Mouse (Mus musculus) heart, postnatal 0 days (tissue): Measurements from ENCODE around the gene Scamp5.

Experiments
- CTCF ChIP-seq: IDR thresholded peaks from 2 replicates; pipeline ENCODE4 v1.5.1; 2016; ENCODE audit warnings: antibody characterized with exemption, control low read depth, low read depth
- EP300 ChIP-seq: IDR thresholded peaks from 2 replicates; pipeline ENCODE4 v1.6.1; 2016; ENCODE audit warnings: antibody characterized with exemption, low read depth

DNA sequence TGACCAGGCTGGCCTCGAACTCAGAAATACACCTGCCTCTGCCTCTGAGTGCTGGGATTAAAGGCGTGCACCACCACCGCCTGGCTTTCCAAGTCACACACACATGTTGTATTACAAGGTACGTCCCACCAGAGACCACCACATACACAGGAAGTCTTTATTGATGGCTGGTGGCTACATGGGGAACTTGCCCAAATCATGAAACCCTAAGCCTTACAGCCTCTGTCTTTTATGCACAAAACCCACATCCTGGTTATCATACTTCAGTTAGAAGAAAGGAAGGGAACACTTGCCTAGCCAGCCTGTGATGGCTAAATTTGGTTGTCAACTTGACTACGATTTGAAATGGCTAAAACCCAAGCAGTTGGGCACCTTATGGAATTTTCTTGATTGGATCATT, 63.8 kb downstream of the Scamp5 start:
- TF ChIP-seq EP300: no peak
- no peak for TF ChIP-seq CTCF
